Mouse (Mus musculus) thymus, postnatal 36 days (tissue): ENCODE measurements around the gene Znhit2.
"Not testable (repeated sequence)": the region's sequence is repeated elsewhere in the genome, so short reads cannot be mapped to it uniquely, and the experiment has no call there.

Source experiments
- DNase-seq, 2 experiments: peaks; one replicate each; pipeline ENCODE4 v3.0.0; 2022; ENCODE audit warnings: mixed read lengths in 2 of 2

Znhit2 gene

DNA sequence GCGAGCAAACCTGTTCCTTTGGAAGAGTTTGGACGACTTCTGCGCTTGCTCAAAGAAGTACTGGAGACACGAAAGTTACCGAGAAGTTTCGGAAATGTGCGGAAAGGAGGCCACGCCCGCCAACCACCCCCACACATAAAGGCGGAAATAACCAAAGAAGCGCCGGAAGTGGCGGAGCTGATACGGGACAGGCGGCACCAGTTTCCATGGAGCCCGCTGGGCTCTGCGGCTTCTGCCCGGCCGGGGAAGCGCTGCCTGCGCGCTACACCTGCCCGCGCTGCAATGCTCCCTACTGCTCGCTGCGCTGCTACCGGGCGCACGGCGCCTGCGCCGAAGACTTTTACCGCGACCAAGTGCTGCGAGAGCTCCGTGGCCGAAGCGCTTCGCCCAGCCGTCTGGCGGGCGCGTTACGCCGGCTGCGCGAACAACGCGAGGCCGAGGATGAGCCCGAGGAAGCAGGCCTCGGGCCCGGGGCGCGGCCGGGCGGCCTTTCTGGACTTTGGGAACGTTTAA is at the start of gene Znhit2:
Gene Znhit2 (plus strand): TSS at position 172 of the 513 bp plus-strand sequence.
- peak; percentile 93 to 95 for DNase-seq

DNA sequence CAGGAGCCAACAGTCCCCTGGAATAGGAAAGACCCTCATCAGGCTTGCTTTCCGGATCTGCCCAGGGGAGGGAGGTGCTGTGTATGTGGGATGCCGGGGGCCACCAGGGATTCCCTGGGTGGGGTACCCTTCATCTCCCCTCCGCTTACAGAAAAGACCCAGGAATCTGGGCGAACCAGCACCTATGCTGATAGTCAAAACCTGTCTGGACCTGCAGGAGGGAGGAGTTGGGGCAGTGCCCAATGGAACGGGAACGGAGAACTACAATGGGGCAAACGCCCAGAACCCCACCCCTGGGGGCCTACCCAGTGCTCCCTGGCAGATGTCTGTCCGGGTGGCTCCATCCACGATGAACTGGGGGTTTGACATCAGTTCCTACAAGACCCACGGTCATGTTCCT is 47.3 kb upstream of the Znhit2 start:
- no peak for DNase-seq

DNA sequence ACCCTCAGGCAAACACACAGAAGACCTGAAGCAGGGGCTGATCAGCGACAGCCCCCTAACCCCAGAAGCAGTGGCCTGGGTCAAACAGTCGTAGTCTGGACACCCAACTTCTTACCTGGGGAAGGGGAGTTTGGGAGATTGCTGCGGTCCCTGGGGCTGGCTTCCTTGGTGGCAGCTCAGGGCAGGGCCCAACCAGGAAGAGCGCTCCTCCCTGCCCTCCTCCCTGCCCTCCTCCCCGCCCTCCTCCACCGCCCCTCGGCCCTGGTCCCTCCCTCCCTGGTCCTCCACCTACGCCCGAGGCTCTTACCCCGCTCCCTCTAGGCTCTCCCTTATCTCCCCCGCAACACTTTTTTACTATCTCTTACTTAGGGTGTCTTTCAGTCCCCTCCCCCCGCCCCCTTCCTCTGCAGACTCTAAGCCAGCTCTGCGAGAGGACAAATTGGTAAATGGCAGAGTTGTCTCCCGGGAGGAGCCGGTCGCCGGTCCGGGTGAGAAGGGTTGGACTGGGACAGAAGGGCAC is 45.9 kb upstream of the Znhit2 start:
- peak; percentile 69 for DNase-seq

DNA sequence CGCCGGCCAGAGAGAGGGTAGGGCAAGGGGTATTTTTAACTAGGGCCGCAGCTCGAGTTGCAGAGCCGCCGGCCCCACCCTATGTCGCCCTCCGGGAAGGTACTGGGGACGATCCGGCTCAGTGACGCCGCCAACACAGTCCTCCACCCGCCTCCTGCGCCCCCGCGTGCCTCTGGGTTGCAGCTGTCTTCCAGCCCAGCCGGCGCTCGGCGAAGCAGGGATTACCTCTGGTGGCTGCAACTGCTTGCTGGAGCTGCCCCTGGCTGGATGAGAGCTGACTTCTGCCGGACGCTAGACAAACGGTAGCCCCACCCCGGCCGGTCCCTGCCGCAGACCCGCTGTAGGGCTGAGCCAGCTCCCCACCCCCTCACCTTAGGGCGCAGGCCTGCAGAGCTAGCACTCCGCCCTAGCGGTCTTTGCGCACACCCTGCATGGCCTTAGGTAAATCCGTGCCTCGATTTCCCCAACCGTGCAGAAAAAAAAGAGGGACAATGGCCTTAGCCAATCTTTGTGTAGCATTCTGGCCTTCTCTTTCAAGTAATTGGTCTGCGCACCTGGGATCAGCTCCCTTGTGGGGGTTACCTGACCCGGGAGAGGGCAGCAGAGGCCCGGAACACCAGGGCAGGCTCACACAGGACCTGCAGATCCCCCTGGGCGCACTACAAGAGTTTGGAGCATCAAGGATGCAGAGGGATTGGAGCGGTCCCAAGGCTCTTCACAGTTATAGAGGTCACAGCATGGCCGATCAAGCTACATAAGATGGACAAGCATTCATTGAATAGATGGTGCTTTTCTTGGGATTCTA is 45.3 kb upstream of the Znhit2 start, which contains the start of gene Capn1:
Gene Capn1 (minus strand): TSS at position 387 of the 805 bp plus-strand sequence.
- DNase-seq, result peak; percentile 86 to 87

DNA sequence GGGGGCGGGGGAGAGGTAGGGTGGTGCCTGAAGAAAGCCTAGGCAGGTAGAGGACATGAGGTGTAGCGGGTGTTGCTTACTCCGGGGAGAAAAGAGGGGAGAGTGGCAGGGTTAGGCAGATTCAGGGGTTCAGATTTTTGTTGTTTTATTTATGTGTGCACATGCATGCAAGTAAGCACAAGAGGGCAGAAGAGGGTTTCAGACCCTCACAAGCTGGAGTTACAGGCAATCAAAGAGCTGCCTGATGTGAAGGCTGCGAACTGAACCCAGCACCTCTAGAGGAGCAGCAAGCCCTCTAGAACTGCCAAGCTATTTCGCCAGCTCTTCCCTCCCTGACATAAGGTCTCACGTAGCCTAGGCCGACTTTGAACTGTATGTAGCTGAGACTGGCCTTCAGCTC is 44.5 kb upstream of the Znhit2 start:
- no peak for DNase-seq

DNA sequence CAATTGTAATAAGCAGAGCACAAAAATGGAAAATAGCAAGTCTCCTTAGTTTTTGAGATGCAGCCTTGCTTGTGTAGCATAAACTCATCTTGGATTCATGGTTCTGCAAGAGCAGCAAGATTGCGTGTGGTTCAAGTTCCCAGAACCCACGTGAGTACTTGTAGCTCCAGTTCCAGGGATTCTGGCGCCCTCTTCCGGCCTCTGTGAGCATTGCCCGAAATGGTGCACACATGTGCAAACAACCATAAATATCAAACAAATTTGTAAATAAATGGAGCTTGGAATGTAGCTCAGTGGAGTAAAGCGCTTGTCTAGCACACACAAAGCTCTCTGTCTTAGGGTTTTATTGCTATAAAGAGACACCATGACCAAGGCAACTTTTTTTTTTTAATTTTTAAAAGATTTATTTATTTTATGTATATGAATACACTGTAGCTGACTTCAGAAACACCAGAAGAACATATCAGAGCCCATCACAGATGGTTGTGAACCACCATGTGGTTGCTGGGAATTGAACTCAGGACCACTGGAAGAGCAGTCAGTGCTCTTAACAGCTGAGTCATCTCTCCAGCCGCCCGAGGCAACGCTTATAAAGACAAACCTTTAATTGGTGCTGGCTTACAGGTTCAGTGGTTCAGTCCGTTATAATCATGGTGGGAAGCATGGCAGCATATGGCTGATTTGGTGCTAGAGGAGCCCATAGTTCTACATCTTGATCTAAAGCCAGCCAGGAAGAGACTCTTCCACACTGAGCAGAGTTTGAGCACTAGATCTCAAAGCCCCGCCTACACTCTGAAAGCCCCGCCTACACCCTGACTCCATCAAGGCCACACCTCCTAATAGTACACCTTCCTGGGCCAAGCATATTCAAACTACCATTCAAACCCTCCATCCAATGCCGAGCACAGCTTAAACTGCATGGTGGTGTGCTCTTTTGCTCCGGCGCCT is 42.6 kb upstream of the Znhit2 start:
- DNase-seq, result peak; percentile 81 to 84

DNA sequence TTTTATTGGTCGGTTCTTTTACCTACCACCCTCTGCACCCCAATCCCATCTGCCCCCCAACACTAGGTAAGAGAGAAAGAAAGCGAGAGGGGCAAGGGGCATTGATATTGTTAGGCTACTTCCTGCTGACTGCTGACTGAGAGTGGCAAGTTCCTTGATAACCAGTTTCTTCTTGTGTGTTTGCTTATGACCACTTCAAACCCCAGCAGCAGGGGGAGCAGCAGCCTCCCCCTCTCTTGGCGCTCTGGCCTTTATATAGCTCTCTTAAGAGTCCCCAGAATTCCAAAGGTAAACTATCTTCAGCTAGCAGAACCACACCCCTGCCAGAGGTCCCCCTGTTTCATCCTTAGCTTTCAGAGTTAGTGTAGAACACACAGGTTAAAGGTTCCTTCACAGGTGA is 40.7 kb upstream of the Znhit2 start:
- DNase-seq, result no peak

DNA sequence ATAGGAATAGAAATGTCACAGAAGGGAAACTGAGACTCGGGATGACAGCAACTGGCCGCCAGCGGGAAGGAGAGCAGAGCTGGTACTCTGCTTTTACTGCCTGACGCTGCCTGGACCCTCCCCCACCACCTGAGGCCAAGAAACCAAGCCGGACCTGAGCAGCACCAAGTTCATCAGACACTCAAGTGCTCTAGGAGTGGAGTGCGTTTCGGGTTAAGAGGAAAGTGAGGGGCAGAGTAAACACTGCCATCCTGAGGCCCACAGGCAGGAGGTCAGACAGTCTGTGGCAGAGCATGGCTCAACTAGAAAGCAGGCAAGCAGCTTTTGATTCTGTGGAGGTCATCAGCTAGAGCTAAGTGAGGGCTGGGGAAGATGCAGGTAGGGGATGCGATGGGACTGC is 37.9 kb upstream of the Znhit2 start:
- no peak for DNase-seq

DNA sequence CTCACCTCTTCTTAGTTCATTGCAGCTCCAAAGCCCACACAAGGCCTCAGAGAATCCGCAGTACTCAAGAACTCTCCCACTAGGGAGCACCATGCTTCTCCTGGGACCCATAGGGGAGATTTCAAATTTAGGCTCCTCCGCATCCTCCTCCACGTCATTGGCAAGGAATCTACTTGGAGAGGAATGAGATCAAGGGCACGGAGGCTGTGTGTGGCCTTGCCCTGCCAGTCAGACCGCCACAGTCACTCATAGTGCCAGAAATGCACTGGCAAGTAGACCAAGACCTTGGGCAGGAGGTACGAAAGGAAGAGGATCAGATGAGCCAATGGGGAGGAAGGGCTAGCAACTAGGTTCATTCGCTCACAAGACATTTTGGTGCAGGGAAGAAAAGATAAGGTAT is 37.1 kb upstream of the Znhit2 start:
- DNase-seq, result no peak

DNA sequence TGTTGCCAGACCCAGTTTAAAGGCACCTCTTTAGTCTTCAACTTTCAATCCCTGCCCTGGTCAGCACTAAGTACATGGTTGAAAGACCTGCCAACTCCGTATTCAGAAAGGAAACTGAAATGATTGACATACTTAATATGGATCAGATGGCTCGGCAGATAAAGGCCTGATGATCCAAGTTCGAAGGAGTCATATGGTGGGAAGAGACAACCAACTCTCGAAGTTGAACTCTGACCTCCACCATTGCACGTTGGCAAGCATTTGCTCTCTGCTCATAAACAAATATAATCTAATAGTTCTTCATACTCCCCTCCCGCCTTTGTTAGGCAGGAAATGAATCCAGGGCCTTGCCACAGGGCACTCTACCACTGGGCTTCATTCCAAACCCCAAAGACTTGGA is 32.0 kb upstream of the Znhit2 start:
- no peak for DNase-seq

DNA sequence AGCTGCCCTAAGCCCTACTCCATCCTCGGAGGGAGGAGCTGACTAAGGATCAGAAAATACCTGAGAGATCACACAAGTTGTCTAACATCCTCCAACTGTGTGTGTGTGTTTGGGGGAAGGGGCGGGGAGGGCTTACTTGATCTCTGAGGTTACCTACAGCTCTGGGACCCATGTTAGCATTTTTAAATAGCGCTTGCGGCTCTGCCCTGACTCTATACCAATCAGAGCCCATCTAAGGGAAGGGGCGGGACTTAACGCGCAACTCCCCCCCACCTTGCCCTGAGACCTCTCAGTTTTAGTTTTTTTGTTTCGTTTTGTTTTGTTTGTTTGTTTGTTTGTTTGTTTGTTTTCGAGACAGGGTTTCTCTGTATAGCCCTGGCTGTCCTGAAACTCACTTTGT is 31.6 kb upstream of the Znhit2 start:
- DNase-seq, result no peak

DNA sequence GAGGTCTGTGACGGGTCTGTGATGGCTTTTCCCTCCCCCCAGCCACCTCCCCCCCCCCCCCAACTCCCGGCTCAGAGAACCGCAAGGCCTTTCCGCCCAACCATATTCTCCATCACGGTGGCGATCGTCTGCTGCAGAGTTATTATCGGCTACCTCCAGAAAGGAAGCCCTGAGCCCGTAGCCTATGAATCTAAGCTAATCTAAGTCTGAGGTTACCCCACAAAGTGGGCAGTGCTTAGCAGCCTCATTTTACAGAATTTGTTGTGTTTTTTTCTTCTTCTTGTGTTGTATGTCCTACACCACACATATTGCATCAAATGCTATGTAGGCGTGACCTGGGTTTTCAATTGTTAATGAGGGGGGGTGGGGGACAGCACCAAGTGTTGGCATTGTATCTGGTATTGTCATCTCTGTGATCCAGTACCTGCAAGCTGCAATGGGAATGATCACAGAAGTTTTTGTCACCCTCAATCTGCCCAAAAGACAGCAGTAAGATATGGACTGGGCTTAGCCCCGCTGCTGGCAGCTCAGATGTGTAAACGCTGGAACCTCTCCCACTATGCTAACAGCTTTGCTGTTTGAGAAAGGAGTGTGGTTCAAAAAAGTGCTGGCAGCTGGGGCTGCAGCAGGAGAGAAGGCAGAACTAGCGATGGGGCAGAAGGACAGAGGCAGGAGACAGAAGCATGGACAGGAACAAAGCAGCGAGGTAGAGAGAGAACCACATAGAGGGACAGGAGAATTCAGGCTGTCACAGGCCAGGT is 30.3 kb upstream of the Znhit2 start:
- no peak for DNase-seq

DNA sequence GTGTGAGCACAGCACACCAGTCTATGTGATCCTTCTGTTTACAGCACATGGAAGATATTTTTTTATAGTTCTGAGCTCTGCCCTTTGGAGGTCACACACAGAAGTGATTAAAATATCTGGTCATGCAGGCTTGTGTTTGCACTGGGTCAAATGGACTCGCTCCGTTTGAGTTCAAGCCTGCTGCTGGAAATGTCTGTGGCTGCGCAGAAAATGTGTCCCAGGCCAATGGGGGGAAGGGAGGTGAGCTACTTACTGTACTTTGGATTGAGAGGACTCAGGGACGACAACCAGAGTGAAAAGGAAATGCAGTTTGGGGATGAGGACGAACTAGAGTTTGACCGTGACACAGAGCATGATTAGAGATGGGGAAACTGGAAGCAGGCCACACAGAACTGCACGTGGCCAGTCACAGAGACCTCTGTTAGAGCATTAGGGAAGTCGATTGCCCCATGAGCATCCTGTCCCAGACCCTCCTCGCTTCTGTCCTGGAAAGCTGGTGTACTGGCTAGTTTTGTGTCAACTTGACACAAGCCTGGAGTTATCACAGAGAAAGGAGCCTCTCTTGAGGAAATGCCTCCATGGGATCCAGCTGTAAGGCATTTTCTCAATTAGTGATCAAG is 24.9 kb upstream of the Znhit2 start:
- DNase-seq, result no peak

DNA sequence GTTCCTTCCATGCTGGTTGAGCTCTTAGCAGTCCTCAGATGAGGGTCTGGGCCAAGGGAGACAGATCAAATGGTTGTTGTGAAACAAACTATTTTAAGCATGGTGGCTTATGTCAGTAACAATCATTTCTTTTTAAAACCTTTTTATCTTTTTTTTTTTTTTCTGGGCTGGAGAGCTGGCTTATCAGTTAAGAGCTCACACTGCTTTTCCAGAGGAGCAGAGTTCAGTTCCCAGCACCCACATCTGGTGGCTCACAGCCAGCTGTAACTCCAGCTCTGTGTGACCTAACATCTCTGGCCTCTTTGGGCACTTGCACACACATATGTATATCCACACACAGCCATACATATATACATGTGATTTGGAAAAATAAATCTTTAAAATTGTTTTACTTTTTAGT is 23.3 kb upstream of the Znhit2 start:
- no peak for DNase-seq

DNA sequence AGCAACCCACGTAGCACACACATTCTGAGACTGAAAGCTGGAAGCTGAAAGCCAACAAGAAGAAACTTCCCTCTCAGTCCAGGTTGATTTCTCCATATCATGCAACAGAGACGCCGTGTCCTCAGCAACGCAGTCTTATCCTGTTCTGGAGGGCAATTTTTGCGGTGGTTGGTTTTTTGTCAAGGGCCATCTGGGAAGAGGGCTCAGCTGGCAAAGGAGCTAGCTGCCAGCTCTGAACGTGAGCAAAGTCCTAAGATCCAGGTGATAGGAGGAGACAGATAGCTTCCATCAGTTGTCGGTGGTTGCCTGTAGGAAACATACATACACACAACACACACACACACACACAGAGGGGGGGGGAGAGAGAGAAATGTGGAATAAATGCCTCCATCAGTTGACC is 22.7 kb upstream of the Znhit2 start:
- no peak for DNase-seq

DNA sequence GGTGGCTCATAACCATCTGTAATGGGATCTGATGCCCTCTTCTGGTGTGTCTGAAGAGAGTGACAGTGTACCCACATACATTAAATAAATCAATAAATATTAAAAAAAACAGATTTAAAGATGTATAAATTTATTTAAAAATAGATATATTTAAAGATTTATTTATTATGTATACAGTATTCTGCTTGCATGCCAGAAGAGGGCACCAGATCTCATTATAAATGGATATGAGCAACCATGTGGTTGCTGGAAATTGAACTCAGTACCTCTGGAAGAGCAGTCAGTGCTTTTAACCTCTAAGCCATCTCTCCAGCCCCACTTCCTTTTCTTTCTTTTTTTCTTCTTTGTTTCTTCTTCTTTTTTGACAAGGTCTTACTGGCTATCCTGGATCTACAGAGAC is 21.0 kb upstream of the Znhit2 start:
- no peak for DNase-seq

DNA sequence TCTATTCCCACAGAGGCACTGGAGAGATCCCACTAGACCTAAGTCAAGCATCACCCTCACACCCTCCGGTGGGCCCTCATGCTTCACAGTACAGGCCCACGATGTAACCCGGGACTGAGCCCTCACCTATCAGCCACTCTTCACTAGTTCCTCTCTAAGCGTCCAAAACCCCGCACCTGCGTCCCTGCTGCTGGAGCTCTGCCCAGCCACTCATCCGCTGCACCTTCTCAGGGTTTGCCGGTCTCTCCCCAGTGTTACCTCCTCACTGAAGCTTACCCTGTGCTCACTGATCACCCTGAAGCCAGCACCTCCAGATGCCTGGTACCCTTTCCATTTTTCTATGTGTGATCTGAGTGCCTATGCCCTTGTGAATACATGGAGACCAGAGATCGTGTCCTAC is 18.7 kb upstream of the Znhit2 start:
- DNase-seq, result no peak

DNA sequence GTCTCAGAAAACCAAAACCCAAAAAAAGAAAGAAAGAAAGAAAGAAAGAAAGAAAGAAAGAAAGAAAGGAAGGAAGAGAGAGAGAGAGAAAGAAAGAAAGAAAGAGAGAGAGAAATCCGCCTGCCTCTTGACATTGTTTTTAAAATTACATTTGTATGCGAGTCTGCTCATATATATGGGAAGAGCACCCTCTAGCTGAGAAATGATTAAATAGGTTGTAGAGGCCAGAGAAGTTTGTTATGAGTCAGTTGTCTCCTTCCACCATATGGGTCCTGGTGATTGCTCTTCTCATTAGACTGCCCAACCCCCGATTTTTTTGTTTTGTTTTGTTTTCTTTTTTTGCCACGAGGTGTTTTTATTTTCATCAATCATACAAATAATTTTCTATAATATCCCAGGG is 16.9 kb upstream of the Znhit2 start:
- not testable (repeated sequence) for DNase-seq

DNA sequence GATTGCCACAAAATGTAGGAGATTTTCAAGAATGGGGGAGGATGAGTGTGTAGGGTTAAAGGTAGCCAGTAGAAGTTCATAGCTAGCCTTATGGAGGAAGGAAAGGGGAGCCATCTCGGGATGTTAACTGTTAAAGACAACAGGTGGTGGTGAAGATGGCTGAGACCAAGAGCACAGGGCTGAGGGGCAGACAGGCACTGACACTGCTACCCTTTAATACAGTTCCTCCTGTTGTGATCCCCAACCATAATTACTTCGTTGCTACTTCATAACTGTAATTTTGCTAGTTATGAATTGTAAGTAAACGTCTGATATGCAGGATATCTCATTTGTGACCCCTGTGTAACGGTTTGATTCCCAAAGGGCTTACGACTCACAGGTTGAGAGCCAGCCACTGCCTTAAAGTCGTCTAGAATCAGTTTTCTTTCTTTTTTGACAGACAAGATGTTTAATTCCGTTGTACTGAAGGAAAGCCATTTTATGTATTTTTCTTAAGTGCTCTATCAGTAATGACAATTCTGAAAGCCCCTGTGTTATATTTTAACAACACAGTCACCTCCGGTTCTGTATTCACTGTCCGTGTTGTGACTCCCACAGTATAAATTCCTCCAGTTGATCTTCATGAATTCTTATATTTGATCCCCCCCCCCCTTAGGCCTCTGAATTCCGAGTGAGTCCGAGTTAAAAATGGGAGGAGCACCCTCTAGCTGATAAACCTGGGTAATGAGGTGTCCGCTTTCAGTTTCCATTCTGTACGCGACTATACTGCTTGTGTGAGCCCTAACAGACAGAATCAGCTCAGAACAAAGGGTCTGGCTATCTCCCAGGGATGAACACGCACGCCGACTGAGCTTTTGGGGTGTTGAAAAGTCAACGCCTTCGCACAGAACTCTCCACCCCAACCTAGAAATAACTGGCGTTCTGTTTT is 15.4 kb upstream of the Znhit2 start:
- DNase-seq, result no peak

DNA sequence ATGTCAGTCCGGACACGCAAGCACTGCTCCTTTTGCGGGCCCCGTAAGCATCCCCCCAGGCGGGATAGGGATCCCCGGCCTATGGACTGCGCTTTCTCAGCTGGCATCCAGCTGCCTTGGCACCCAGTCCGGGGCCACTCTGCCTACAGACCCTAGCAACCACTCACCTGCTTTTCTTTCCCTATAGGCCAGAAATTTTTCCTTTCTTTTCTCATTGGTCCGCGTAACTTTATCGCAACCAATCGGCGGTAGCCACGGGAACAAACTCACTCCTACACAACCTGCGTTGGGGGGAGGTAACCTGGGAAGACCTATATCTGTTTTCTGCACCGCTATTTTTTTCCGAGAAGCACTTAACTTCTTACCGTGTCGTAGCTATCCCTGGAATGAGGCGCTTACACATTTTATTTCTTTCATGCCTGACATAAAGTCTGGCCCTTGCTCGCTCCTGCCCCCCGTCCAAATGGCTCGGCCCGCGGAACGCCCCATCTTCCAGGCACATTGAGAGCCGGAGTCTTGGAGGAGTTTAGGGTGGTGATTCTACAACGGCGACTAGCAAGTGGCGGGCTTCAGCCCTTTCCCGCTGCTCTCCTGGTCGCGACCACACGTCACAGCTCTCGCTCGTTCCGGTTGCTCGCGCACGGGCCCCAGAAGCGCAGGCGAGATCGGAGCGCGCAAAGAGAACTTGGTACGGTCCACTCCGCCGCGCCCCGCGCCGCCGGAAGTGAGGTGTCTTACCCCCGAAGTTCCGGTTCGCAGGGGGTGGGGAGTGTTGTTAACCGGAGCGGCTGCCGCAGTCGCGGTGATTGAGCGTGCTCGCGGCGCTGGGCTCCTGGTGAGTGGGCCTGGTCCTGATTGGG is 14.5 kb upstream of the Znhit2 start, which contains the start of gene Syvn1:
Gene Syvn1 (plus strand): TSS at position 283 of the 860 bp plus-strand sequence.
- DNase-seq, result peak; percentile 88 to 89
